Mouse (Mus musculus) midbrain, postnatal 0 days (tissue): ENCODE measurements around the gene Mical1. TPM values are rescaled to one million over a fixed set of nuclear protein-coding genes. Genes with fewer than 3 reads are reported as not detected.
A peak's percentile ranks its signal among the peaks of the same experiment; 100 is the strongest.

ENCODE experiments used
- ATAC-seq: fragments of 200-750 bp; cut with Nextera tagmentation; 2 replicates; pipeline ENCODE4 v1.8.0; 2017; ENCODE audit warnings: moderate number of reproducible peaks, mild to moderate bottlenecking, moderate TSS enrichment, moderate library complexity; ENCODE audit not compliant: low FRiP score
- DNase-seq: peaks from one replicate; pipeline ENCODE4 v3.0.0-alpha.2; 2015; ENCODE audit warnings: low spot score
- H3K27ac ChIP-seq: fragments of 300-500 bp; sonication (generic); 2 replicates; pipeline ENCODE4 v1.5.1; 2014; ENCODE audit warnings: low read depth, mild to moderate bottlenecking, low read length, mixed read lengths
- H3K27me3 ChIP-seq: fragments of 300-500 bp; sonication (generic); 2 replicates; pipeline ENCODE4 v1.6.1; 2014; ENCODE audit warnings: low read length, control low read depth, mixed read lengths; ENCODE audit not compliant: insufficient read depth
- H3K36me3 ChIP-seq: fragments of 300-500 bp; sonication (generic); 2 replicates; pipeline ENCODE4 v1.6.1; 2014; ENCODE audit warnings: low read length, control low read depth, mixed read lengths; ENCODE audit not compliant: insufficient read depth
- H3K4me1 ChIP-seq: fragments of 300-500 bp; sonication (generic); 2 replicates; pipeline ENCODE4 v1.6.1; 2014; ENCODE audit warnings: mild to moderate bottlenecking, control low read depth, antibody characterized with exemption, low read length, mixed read lengths; ENCODE audit not compliant: insufficient read depth
- H3K4me2 ChIP-seq: fragments of 300-500 bp; sonication (generic); 2 replicates; pipeline ENCODE4 v1.6.1; 2014; ENCODE audit warnings: low read depth, mild to moderate bottlenecking, low read length, mixed read lengths; ENCODE audit not compliant: poor library complexity, severe bottlenecking
- H3K4me3 ChIP-seq: fragments of 300-500 bp; sonication (generic); 2 replicates; pipeline ENCODE4 v1.5.1; 2014; ENCODE audit warnings: low read depth, mild to moderate bottlenecking, low read length, moderate library complexity
- H3K9ac ChIP-seq: fragments of 300-500 bp; sonication (generic); replicated peaks from 2 replicates; pipeline ENCODE4 v1.6.1; 2014; ENCODE audit warnings: mild to moderate bottlenecking, low read length, moderate library complexity, mixed read lengths; ENCODE audit not compliant: poor library complexity, severe bottlenecking
- H3K9me3 ChIP-seq: fragments of 300-500 bp; sonication (generic); 2 replicates; pipeline ENCODE4 v1.6.1; 2016; ENCODE audit warnings: low read length, control low read depth
- CTCF ChIP-seq: IDR thresholded peaks from 2 replicates; pipeline ENCODE4 v1.5.1; 2016; ENCODE audit warnings: antibody characterized with exemption, mild to moderate bottlenecking
- WGBS: fragments of 180-500 bp; shearing (Covaris S2); extraction: QIAGEN DNeasy Blood & Tissue Kit; methylation state at CpG from one replicate; pipeline ENCODE4 v1.1.7; 2014; 5-methylcytosine and 5-hydroxymethylcytosine counted together
- polyA plus RNA-seq: library from polyadenylated mRNA; unstranded; fragments of >200 nt; fragmentation: Nextera tagmentation; extraction: Ambion mirVana; gene quantifications from 2 replicates; pipeline ENCODE4 v1.2.1, GENCODE M21; 2015
- total RNA-seq: library from RNA; depleted of rRNA; stranded (reverse); fragments of >200 nt; gene quantifications from 2 replicates; pipeline ENCODE4 v1.2.3, GENCODE M21; 2014

Gene Mical1
- total and polyA plus RNA-seq, 2 experiments from 2014 or later = 21.2 to 24.6 TPM

- H3K4me1 ChIP-seq = no peaks in the 10 kb centered on the region; the same call in none of the 2 replicates
- H3K4me2 ChIP-seq = peak overlapping the region; percentile 92
- WGBS = 41% methylated on average over 8 of the region's 8 CpGs
- H3K9ac ChIP-seq = peak overlapping the region; percentile 81
- H3K36me3 ChIP-seq = peaks cover 13% of the 10 kb centered on the region; the same call in 1 of the 2 replicates
- TF ChIP-seq CTCF = peak; percentile 3; the same call in 1 of the 2 replicates
- peak overlapping the region; percentile 76 for H3K4me3 ChIP-seq
- no peak overlapping the region for H3K27ac ChIP-seq
- H3K27me3 ChIP-seq = no peaks in the 10 kb centered on the region
- DNase-seq (no peak), ATAC-seq (no peak; the same call in 1 of the 2 replicates)
- no peaks in the 10 kb centered on the region for H3K9me3 ChIP-seq
Measured at GRCm38 (mm10) chr10:41489294-41489693, 13.2 kb downstream of the Mical1 start.

GRCm38 (mm10) chr10:41489708-41490517 is 13.8 kb downstream of the Mical1 start, which contains the start of the genes Smpd2 and Ppil6:
TSS of gene Smpd2 (minus strand) at chr10:41490369.
TSS of gene Ppil6 (plus strand) at chr10:41490439.
- TF ChIP-seq CTCF = peak; percentile 9; the same call in 1 of the 2 replicates
- Histone ChIP-seq H3K4me3 (peak within 1 kb of the TSS; percentile 76), H3K36me3 (peaks cover 12% of the 10 kb centered on the region; the same call in 1 of the 2 replicates), H3K9ac (peak within 1 kb of the TSS; percentile 81), H3K4me1 (no peaks in the 10 kb centered on the region; the same call in none of the 2 replicates), H3K27ac (peak within 1 kb of the TSS; percentile 51; the same call in 1 of the 2 replicates), H3K9me3 (no peaks in the 10 kb centered on the region), H3K27me3 (no peaks in the 10 kb centered on the region), H3K4me2 (peak within 1 kb of the TSS; percentile 92)
- peak; percentile 95 for DNase-seq
- ATAC-seq = peak; percentile 92
- WGBS = 1% methylated on average over 50 of the region's 50 CpGs

- H3K27ac ChIP-seq = no peak overlapping the region; the same call in 1 of the 2 replicates
- under 1% methylated on average over 29 of the region's 29 CpGs for WGBS
Measured at GRCm38 (mm10) chr10:41490518-41490873, 14.4 kb downstream of the Mical1 start.

GRCm38 (mm10) chr10:41491111-41491510 is 15.0 kb downstream of the Mical1 start:
- Histone ChIP-seq H3K4me2 (peak overlapping the region; percentile 92), H3K9ac (no peak overlapping the region), H3K4me3 (peak overlapping the region; percentile 76), H3K27me3 (no peaks in the 10 kb centered on the region), H3K4me1 (no peaks in the 10 kb centered on the region; the same call in none of the 2 replicates), H3K9me3 (no peaks in the 10 kb centered on the region), H3K36me3 (0 out of 2 replicates have a peak, but pooled peaks cover 6% of the 10 kb centered on the region), H3K27ac (no peak overlapping the region)
- WGBS = 38% methylated on average over 4 of the region's 4 CpGs
- no peak for DNase-seq
- TF ChIP-seq CTCF = no peak
- no peak for ATAC-seq

More at GRCm38 (mm10) chr10:41490518-41490873, 14.4 kb downstream of the Mical1 start:
- Histone ChIP-seq H3K9ac (peak overlapping the region; percentile 81), H3K4me3 (peak overlapping the region; percentile 76), H3K9me3 (no peaks in the 10 kb centered on the region), H3K4me1 (no peaks in the 10 kb centered on the region; the same call in none of the 2 replicates), H3K4me2 (peak overlapping the region; percentile 92), H3K27me3 (no peaks in the 10 kb centered on the region), H3K36me3 (peaks cover 11% of the 10 kb centered on the region; the same call in 1 of the 2 replicates)
- TF ChIP-seq CTCF = no peak
- DNase-seq (no peak), ATAC-seq (peak; percentile 29)

- no peak overlapping the region for H3K4me3 ChIP-seq
- H3K4me1 ChIP-seq = no peaks in the 10 kb centered on the region
- H3K9ac ChIP-seq = no peak overlapping the region
- WGBS = 55% methylated on average over 4 of the region's 4 CpGs
- no peak for TF ChIP-seq CTCF
- H3K9me3 ChIP-seq = no peaks in the 10 kb centered on the region
- no peak overlapping the region for H3K4me2 ChIP-seq
- peak; percentile 78 for DNase-seq
- no peak overlapping the region for H3K27ac ChIP-seq
- H3K27me3 ChIP-seq = no peaks in the 10 kb centered on the region
- no peak for ATAC-seq
- peaks cover 3% of the 10 kb centered on the region; the same call in 1 of the 2 replicates for H3K36me3 ChIP-seq
Measured at GRCm38 (mm10) chr10:41500941-41501340, 24.8 kb downstream of the Mical1 start.

- ATAC-seq (no peak; the same call in 1 of the 2 replicates), DNase-seq (no peak)
- Histone ChIP-seq H3K27ac (no peak overlapping the region), H3K36me3 (peaks cover 3% of the 10 kb centered on the region; the same call in 1 of the 2 replicates), H3K4me2 (no peak overlapping the region), H3K9me3 (no peaks in the 10 kb centered on the region), H3K4me3 (no peak overlapping the region), H3K27me3 (no peaks in the 10 kb centered on the region), H3K4me1 (no peaks in the 10 kb centered on the region), H3K9ac (no peak overlapping the region)
- 80% methylated on average over 1 of the region's 1 CpGs for WGBS
- no peak for TF ChIP-seq CTCF
Measured at GRCm38 (mm10) chr10:41504996-41505395, 28.9 kb downstream of the Mical1 start.
